Mouse (Mus musculus) testis, postnatal 14 days (tissue): Measurements from ENCODE around the gene Grin3b.

Experiments
- DNase-seq: peaks from one replicate; pipeline ENCODE4 v3.0.0; 2021; ENCODE audit warnings: low spot score

Grin3b gene

GRCm38 (mm10) chr10:79936284-79936910 is 34.1 kb upstream of the Grin3b start:
- no peak for DNase-seq

GRCm38 (mm10) chr10:79936911-79937441 is 33.5 kb upstream of the Grin3b start:
- DNase-seq = peak; percentile 57

- no peak for DNase-seq
Observed at GRCm38 (mm10) chr10:79937775-79938526, 32.6 kb upstream of the Grin3b start.

DNA sequence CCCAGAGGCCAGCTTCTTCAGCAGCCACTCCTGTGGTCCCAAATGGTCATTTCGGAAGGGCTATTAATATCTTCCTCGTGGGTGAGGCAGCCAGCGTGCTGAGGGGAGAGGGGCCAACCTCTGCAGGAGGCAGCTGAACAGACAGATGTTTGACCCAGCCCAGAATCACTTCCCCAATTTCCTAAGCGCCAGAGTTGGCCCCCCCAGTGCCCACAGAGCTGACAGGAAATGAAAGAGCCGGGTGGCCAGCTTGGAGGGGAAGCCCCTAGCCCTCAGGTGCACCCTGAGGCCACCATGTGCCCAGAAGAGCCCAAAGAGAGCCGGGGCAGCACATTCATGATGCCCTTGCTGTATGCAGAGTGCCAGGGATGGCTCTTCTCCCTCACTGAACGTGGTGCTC is 29.8 kb upstream of the Grin3b start:
- no peak for DNase-seq

DNA sequence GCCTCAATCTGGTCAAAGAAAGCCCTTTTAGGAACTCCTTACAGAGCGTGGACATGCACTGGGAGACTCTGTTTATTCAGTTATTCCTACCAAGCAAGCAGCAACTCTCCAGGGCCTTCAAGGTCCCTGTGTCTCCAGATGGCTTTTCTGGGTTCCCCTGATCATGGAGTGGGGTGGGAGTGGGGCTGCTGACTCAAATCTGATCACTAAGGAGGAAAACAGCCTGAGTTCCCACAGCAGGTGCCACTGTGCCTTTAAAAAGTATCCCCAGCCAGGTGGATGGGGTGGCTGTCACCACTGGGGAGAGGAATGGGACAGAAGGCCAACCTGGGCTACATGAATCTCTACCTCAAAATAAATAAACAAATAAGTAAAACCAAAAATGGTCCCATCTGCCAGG is 27.5 kb upstream of the Grin3b start:
- no peak for DNase-seq

- no peak for DNase-seq
Observed at GRCm38 (mm10) chr10:79943471-79943901, 27.0 kb upstream of the Grin3b start.

GRCm38 (mm10) chr10:79945507-79946234 is 24.8 kb upstream of the Grin3b start:
- DNase-seq = no peak

DNA sequence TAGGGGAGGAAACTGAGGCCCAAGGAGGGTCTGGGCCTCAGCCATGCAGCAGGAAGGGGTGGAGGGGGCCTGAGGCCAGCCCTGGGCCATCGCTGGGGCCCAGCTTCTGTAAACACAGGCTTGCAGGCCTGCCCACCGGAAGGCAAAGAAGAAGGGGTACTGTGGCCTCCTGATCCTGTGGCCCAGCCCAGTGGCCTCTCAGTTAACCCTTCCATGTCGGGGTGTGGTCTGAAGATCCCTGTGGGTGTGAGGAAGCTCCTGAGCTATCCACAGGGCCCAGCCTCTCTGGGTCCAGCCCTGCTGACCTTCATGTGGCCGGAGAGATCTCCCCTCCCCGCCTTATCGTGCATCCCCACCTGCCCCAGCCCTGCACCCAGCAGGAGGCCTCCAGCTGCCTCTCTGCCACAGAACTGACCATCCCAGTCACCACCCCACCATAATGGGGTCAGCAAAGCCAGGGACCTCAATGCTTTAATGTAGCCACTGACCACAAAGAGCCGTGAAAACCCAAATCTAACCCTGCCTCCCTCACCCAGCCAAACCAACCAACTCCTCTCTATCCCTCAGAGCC is 23.7 kb upstream of the Grin3b start:
- no peak for DNase-seq

GRCm38 (mm10) chr10:79947502-79947901 is 23.0 kb upstream of the Grin3b start:
- no peak for DNase-seq

DNA sequence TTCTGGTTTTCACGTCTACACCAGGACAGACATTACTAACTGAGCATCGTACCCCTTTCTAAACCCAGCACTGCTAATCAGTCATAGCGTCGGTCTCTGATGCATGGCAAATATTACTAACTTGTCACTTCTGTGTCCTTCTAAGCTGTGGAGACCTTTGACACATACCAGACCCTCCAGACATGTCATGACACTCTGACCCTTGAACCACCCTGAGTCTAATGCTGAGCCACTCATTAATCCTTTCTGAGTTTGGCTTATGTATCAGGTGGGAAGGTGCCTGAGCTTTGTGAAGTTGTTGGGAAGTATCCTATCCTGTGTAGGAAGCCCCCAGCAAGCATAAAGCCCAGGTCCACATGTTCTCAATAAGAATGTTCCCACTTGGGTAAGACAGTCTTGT is 20.6 kb upstream of the Grin3b start:
- DNase-seq = no peak

DNA sequence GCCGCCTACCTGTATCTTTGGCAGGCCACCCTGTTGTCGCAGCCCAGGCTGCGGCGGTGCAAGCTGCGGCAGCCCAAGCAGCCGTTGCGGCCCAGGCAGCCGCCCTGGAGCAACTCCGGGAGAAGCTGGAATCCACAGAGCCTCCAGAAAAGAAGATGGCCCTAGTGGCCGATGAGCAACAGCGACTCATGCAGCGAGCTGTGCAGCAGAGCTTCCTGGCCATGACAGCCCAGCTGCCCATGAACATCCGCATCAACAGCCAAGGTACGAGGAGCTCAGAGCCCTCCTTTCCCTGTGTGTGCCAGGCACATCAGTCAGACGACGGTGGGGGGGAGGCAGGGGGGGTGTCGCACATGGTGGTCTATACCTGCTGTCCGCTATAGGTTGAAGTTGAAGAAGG is 19.9 kb upstream of the Grin3b start:
- DNase-seq = no peak

- no peak for DNase-seq
Observed at GRCm38 (mm10) chr10:79953946-79954345, 16.6 kb upstream of the Grin3b start.

DNA sequence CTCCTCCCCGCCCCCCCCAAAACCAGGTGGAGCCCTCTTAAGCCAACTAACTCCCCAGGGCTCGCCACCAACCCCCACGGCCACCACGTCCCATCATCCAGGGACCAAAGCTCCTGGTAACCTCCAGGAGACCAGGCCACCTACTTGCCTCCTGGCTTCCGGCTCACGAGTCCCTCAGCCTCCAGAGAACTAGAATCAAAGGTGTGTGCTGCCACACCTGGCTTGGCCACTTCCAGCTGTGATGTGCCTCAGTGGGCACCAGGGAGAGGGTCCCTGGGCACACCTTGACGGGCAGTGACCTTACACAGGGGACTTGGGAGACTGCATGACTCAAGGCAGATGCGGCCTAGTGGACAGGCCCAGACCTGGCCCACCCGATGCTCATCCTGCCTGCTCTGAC is 14.8 kb upstream of the Grin3b start:
- no peak for DNase-seq

DNA sequence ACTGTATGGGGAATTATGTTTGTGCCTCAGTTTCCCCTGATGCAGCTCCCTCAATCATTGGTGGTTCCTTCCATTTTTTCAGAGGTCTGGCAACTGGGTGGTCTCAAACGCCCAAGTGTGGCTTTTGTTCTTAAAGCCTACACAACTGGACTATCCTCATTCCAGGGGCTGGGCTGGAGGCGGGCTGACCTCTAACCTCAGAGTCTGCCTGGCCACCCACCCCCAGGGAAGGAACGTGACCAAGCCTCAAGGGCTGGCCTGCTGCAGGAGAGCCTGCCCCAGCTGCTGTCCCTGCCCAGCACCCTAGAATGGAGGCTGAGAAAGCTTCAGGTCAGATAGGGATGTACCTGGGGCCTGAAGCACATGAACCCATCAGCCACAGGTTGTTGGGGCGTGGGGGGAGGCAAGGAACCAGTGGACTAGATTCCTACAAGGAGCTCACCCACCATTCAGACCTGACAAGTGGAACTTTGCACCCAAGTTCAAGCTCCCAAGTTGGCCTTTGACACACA is 13.8 kb upstream of the Grin3b start:
- DNase-seq = no peak

- no peak for DNase-seq
Observed at GRCm38 (mm10) chr10:79958140-79958816, 12.2 kb upstream of the Grin3b start.

GRCm38 (mm10) chr10:79959412-79959811 is 11.1 kb upstream of the Grin3b start:
- DNase-seq = peak; percentile 71

- peak; percentile 100 for DNase-seq
Observed at GRCm38 (mm10) chr10:79959847-79960601, 10.5 kb upstream of the Grin3b start, which contains the start of gene Wdr18. TSS of gene Wdr18 (plus strand) at chr10:79960152.

DNA sequence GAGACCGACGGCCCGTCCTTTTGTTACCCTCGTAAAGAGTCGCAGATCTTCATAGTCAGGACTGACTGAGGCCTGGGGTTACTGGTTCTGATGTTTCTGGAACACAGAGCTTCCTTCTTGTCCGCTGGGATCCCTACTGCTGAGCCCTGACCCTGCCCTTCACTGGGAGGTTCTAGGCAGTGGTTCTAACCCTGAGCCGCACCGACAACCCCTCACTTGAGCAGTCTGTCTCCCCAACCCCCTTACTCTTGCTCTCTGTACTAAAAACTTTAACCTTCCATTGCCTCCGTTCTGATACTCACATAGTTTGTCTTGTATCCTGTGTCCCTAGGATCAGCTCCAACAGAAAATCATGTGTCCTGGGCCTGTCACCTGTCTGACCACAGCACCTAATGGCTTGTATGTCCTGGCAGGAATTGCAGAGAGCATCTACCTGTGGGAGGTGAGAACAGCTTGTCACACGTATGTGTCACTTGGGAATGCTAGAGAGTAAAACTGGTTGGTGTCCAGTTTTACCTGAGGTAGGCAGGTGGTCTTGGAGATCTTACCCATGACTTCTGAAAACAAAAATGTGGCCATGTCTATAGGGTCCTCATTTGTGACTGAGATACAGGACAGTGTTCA is 9.7 kb upstream of the Grin3b start:
- DNase-seq = no peak

- DNase-seq = no peak
Observed at GRCm38 (mm10) chr10:79964727-79965126, 5.8 kb upstream of the Grin3b start.

DNA sequence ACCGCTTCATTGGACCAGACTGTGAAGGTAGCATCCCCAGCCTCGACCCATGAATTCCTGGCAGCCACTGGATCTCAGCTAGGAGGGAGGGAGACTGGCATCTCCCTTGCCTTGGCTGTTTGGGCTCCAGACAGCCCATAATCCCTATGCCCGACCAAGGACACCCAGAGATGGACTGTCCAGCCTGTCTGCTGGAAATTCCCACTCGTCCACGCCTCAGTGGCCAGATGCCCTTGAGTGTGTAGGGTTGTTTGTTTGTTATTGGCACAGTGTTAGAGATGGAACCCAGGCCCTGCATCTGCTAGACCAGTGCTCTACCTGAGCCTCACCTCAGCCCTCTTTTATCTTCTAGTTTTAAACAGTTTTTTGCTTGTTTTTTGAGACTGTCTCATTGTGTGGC is 5.2 kb upstream of the Grin3b start:
- no peak for DNase-seq
